Mouse (Mus musculus): ENCODE data around the gene Brca2.
"Not testable (repeated sequence)": the region's sequence is repeated elsewhere in the genome, so short reads cannot be mapped to it uniquely, and the experiment has no call there.

Gene Brca2

GRCm38 (mm10) chr5:150521937-150522866, at the start of gene Brca2:
Gene Brca2, plus strand, starts transcription at chr5:150522630.
- DNase-seq (ENCODE audit: low spot score in 2 of 2) = peak; percentile 84 to 85

- no peak for DNase-seq (ENCODE audit: low spot score in 2 of 2)
These were observed 45.1 kb upstream of the Brca2 start for GRCm38 (mm10) chr5:150477364-150477763.

GRCm38 (mm10) chr5:150478612-150479011, 43.8 kb upstream of the Brca2 start:
- no peak for DNase-seq (ENCODE audit: low spot score in 2 of 2)

- DNase-seq (ENCODE audit: low spot score in 2 of 2) = no peak
These were observed 37.2 kb upstream of the Brca2 start for GRCm38 (mm10) chr5:150485198-150485597.

GRCm38 (mm10) chr5:150490285-150490684, 32.1 kb upstream of the Brca2 start:
- DNase-seq (ENCODE audit: low spot score in 2 of 2) = no peak

- no peak for DNase-seq (ENCODE audit: low spot score in 2 of 2)
These were observed 31.6 kb upstream of the Brca2 start for GRCm38 (mm10) chr5:150490821-150491220.

- DNase-seq (ENCODE audit: low spot score in 2 of 2) = not testable (repeated sequence)
These were observed 30.8 kb upstream of the Brca2 start for GRCm38 (mm10) chr5:150491573-150492173.

- no peak for DNase-seq (ENCODE audit: low spot score in 2 of 2)
These were observed 26.6 kb upstream of the Brca2 start for GRCm38 (mm10) chr5:150495792-150496191.

- no peak for DNase-seq (ENCODE audit: low spot score in 2 of 2)
These were observed 11.8 kb upstream of the Brca2 start for GRCm38 (mm10) chr5:150510451-150511225.

- no peak for DNase-seq (ENCODE audit: low spot score in 2 of 2)
These were observed 9.2 kb upstream of the Brca2 start for GRCm38 (mm10) chr5:150513264-150513663.

GRCm38 (mm10) chr5:150514027-150514426, 8.4 kb upstream of the Brca2 start:
- DNase-seq (ENCODE audit: low spot score in 2 of 2) = no peak

GRCm38 (mm10) chr5:150518064-150518463, 4.4 kb upstream of the Brca2 start, which contains the start of gene Zar1l:
Gene Zar1l, minus strand, starts transcription at chr5:150518164.
- DNase-seq (ENCODE audit: low spot score in 2 of 2) = no peak

GRCm38 (mm10) chr5:150519551-150519950, 2.9 kb upstream of the Brca2 start:
- no peak for DNase-seq (ENCODE audit: low spot score in 2 of 2)

GRCm38 (mm10) chr5:150522867-150523234, 421 bp downstream of the Brca2 start:
- no peak for DNase-seq (ENCODE audit: low spot score in 2 of 2)

- DNase-seq (ENCODE audit: low spot score in 2 of 2) = no peak
These were observed 2.8 kb downstream of the Brca2 start for GRCm38 (mm10) chr5:150525239-150525638.

GRCm38 (mm10) chr5:150541302-150541701, 18.9 kb downstream of the Brca2 start:
- DNase-seq (ENCODE audit: low spot score in 2 of 2) = no peak

- no peak for DNase-seq (ENCODE audit: low spot score in 2 of 2)
These were observed 20.8 kb downstream of the Brca2 start for GRCm38 (mm10) chr5:150543184-150543583.

- no peak for DNase-seq (ENCODE audit: low spot score in 2 of 2)
These were observed 29.2 kb downstream of the Brca2 start for GRCm38 (mm10) chr5:150551637-150552036.

GRCm38 (mm10) chr5:150559519-150560103, 37.2 kb downstream of the Brca2 start:
- no peak for DNase-seq (ENCODE audit: low spot score in 2 of 2)

GRCm38 (mm10) chr5:150560851-150561250, 38.4 kb downstream of the Brca2 start:
- no peak for DNase-seq (ENCODE audit: low spot score in 2 of 2)

- no peak for DNase-seq (ENCODE audit: low spot score in 2 of 2)
These were observed 38.9 kb downstream of the Brca2 start for GRCm38 (mm10) chr5:150561376-150561775.

GRCm38 (mm10) chr5:150561783-150562182, 39.4 kb downstream of the Brca2 start:
- no peak for DNase-seq (ENCODE audit: low spot score in 2 of 2)

Measured in right cerebral cortex, postnatal 36 days (tissue).